ENCODE assay signal across 19 mouse cellular contexts in the genomic region with DNA sequence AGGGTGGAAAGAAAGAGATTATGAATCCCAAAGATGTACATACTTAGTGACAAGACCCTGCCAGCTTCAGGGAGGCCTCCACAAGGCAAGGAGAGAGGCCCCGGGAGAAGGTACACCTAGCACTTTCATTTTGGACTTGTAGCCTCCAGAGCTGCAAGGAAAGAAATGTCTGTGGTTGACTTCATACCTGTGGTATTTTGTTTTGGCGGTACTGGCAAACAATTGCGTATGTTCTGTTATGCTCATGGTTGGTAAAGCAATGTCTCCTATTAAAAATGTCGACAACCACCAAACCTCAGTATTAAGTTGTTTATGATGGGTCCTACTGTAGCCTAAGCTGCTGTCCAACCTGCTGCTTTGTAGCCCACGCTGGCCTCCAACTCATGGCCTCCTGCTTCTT. TPM values are rescaled to one million over a fixed set of nuclear protein-coding genes. Genes with fewer than 3 reads are reported as not detected.
A peak's percentile ranks its signal among the peaks of the same experiment; 100 is the strongest.
DNase-seq lines count a peak whose midpoint lies in the region; ATAC-seq and TF ChIP-seq lines count a peak whose summit lies in the region.
"Had no signal": no experiment of that assay in that cellular context is flagged by ENCODE, and none has a peak within 500 bp of the region (broad histone marks: within the 10 kb centered on the region; RNA-seq: fewer than 3 reads in every experiment).

No protein-coding gene starts in this region.

- 84% methylated on average over 5 of the region's 5 CpGs for WGBS in heart, embryonic 12.5 days
- 77% methylated on average over 5 of the region's 5 CpGs for WGBS in heart, embryonic 16.5 days

- no peaks in the 10 kb centered on the region for H3K27me3 ChIP-seq in heart, embryonic 12.5 days (replicated peaks)
- H3K27me3 ChIP-seq in heart, embryonic 16.5 days (ENCODE audit: control insufficient read depth, insufficient read depth, low read length): no peaks in the 10 kb centered on the region
- no peaks in the 10 kb centered on the region for H3K27me3 ChIP-seq in Patski
- H3K27me3 ChIP-seq: embryonic facial prominence, embryonic 13.5 days; forebrain, embryonic 15.5 days; hindbrain, embryonic 15.5 days had no signal

- CTCF ChIA-PET in Patski (lab: Charles Lee): interaction anchor here (1.3 to 2.2 kb wide), 2 partner anchors 10 to 38 kb away, joined by 4 to 12 read pairs; no protein-coding TSS in a partner anchor

- no peak overlapping the region for H3K4me3 ChIP-seq in heart, embryonic 12.5 days
- no peak overlapping the region for H3K4me3 ChIP-seq in heart, embryonic 16.5 days (ENCODE audit: low read length)
- H3K4me3 ChIP-seq: embryonic facial prominence, embryonic 13.5 days; forebrain, embryonic 15.5 days; hindbrain, embryonic 15.5 days had no signal

- TF ChIP-seq CTCF in Patski (IDR thresholded peaks at IDR 0.05): no peak

- no peak for ATAC-seq in heart, embryonic 12.5 days (ENCODE audit: insufficient number of reproducible peaks, low FRiP score)
- no peak for ATAC-seq in heart, embryonic 16.5 days (replicated peaks; ENCODE audit: extremely low read depth, insufficient read depth, low FRiP score)
- peak; percentile 51 for ATAC-seq in Patski
- ATAC-seq: intestine, embryonic 16.5 days had no signal

- H3K4me2 ChIP-seq in heart, embryonic 12.5 days: 0 out of 2 replicates have a peak overlapping the region, but pooled peaks have one; percentile 31
- H3K4me2 ChIP-seq in heart, embryonic 16.5 days (ENCODE audit: low read depth, low read length): peak overlapping the region; percentile 43
- H3K4me2 ChIP-seq: embryonic facial prominence, embryonic 13.5 days; forebrain, embryonic 15.5 days; hindbrain, embryonic 15.5 days had no signal

- POLR2A ChIA-PET in Patski (lab: Charles Lee): no interaction called here

- no peaks in the 10 kb centered on the region for H3K9me3 ChIP-seq in heart, embryonic 12.5 days (replicated peaks)
- no peaks in the 10 kb centered on the region for H3K9me3 ChIP-seq in heart, embryonic 16.5 days (replicated peaks; ENCODE audit: control insufficient read depth, low read length)
- H3K9me3 ChIP-seq: embryonic facial prominence, embryonic 13.5 days; forebrain, embryonic 15.5 days; hindbrain, embryonic 15.5 days had no signal

- no peak overlapping the region for H3K27ac ChIP-seq in heart, embryonic 12.5 days (ENCODE audit: poor library complexity, severe bottlenecking)
- peak overlapping the region; percentile 16; the same call in 1 of the 2 replicates for H3K27ac ChIP-seq in heart, embryonic 16.5 days (ENCODE audit: low read length)
- H3K27ac ChIP-seq: embryonic facial prominence, embryonic 13.5 days; forebrain, embryonic 15.5 days; hindbrain, embryonic 15.5 days had no signal

- in situ Hi-C loops in Patski (cut with MboI; ENCODE audit: low pct_unique_long_range_greater_than_20kb): no loop called here

- peaks cover 25% of the 10 kb centered on the region for H3K4me1 ChIP-seq in heart, embryonic 12.5 days (replicated peaks)
- peaks cover 8% of the 10 kb centered on the region for H3K4me1 ChIP-seq in heart, embryonic 16.5 days (ENCODE audit: control insufficient read depth, insufficient read depth, low read length)
- H3K4me1 ChIP-seq: hindbrain, embryonic 15.5 days had no signal

- no peak overlapping the region for H3K9ac ChIP-seq in heart, embryonic 12.5 days
- H3K9ac ChIP-seq in heart, embryonic 16.5 days (ENCODE audit: low read length): peak overlapping the region; percentile 36; the same call in 1 of the 2 replicates
- H3K9ac ChIP-seq: embryonic facial prominence, embryonic 13.5 days; forebrain, embryonic 15.5 days; hindbrain, embryonic 15.5 days had no signal

- intact Hi-C loops in heart, postnatal 36 days (cut with DNase I): no loop called here
- intact Hi-C loops in heart, postnatal 10 days (cut with DNase I): no loop called here

- DNase-seq in heart, postnatal 36 days: no peak
- DNase-seq in heart, postnatal 10 days: no peak
- DNase-seq in 3T3-L1 (ENCODE audit: low read depth, low spot score) (peak; percentile 68), Patski (ENCODE audit: low read depth, low spot score) (no peak)
- no peak for DNase-seq in lung, postnatal 10 days
- DNase-seq: adrenal gland, adult 2 months; adrenal gland, postnatal 25 days; cerebellum, adult 18-20 months; cerebellum, adult 9-11 months; cerebellum, postnatal 36 days; gastrocnemius, postnatal 36 days; heart, adult 18-20 months; kidney, adult 2 months had no signal

- H3K36me3 ChIP-seq in heart, embryonic 12.5 days: peaks cover 11% of the 10 kb centered on the region
- no peaks in the 10 kb centered on the region for H3K36me3 ChIP-seq in heart, embryonic 16.5 days (ENCODE audit: control insufficient read depth, insufficient read depth)
- H3K36me3 ChIP-seq: embryonic facial prominence, embryonic 13.5 days; forebrain, embryonic 15.5 days; hindbrain, embryonic 15.5 days had no signal

RNA-seq across cellular contexts. Expression of a gene that starts 40.9 kb away (rescaled TPM):
- polyA plus RNA-seq in heart, embryonic 12.5 days (2016; fragmentation: Nextera tagmentation; extraction: Ambion mirVana): 21.0 and 23.2 TPM in 2 replicates
- 1 to 10 TPM; 3.2 to 3.5 TPM for total RNA-seq in heart, postnatal 36 days (2021)
- polyA plus RNA-seq in heart, embryonic 16.5 days (2015; fragmentation: Nextera tagmentation; extraction: Ambion mirVana): 4.1 and 6.2 TPM in 2 replicates
- 1 to 10 TPM; 3.9 to 4.1 TPM for total RNA-seq in heart, postnatal 10 days (2021)
- polyA plus RNA-seq in Patski (2021): 83.4 TPM
